Mouse (Mus musculus): ENCODE results near the gene Mif4gd. TPM values are rescaled to one million over a fixed set of nuclear protein-coding genes. Genes with fewer than 3 reads are reported as not detected.

The Mif4gd gene
- polyA plus RNA-seq, 1 experiment from 2014 or later, result 8.8 TPM

DNA sequence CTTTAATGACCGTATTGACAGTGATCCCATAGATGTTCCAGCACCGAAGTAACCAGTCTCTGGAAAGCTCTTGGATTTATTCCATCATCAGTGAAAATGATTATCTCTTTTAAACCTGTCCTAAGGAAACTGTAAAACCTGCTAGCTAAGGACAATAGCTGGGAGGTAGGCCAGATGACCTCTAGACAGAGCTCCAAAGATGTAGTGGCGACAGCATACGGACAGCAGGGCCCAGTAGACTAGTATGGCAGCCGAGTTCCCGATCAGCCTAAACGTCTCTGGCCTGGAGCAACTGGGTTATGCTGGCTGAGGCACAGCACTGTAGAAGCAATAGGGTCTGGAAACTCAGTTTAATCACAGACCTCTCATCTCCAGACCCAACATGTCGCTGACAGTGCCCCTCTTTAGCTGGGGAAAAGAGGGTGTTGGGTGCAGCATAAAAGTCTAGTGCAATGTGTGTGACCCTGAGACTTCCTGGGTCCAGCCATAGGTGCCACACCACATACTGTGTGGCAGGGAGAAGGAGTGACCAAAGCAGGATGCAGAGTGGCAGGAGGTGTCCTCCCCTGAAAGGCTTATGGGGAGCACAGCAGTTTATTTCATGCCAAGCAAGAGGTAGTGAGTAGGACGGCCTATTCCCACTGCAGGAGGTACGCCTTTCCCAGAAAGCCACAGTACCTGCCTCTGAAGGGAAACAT, 28.2 kb downstream of the Mif4gd start:
- ATAC-seq, result no peak
- Histone ChIP-seq H3K27me3 (no peaks in the 10 kb centered on the region), H3K9me3 (no peaks in the 10 kb centered on the region), H3K9ac (replicated peaks) (no peak overlapping the region), H3K27ac (no peak overlapping the region), H3K4me3 (replicated peaks) (no peak overlapping the region), H3K4me1 (replicated peaks) (no peaks in the 10 kb centered on the region), H3K4me2 (replicated peaks) (no peak overlapping the region), H3K36me3 (peaks cover 93% of the 10 kb centered on the region)
- WGBS, result 90% methylated on average over 10 of the region's 10 CpGs

DNA sequence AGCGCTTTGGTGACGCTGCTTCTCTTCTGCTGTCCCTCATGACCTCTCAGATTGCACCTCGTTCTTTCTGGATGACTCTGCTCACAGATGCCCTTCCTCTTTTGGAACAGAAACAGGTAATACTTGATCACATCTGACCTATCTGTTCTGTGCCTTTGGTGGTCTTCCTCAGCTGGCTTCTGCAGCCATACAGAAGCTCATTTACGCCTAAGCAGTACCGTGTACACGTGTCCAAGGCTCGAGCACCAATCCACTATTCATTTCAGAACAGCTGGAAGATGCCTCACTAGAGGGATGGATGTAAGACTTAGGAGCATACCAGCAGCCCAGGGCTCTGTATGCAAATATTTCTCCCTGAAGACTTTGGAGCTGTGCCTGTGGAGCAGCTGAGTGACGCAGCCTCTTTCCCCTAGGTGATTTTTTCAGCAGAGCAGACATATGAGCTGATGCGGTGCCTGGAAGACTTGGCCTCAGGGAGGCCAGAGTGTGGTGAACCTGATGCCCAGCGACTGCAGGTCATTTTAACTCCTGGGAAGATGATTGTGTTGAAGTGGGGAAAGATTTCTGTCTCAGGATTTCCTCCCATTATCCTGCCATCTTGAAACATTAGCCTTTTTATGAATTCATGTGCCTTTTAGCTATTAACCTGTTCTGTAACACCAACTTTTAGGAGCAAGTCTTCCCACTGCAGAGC, 29.7 kb downstream of the Mif4gd start:
- H3K27me3 ChIP-seq, result no peaks in the 10 kb centered on the region
- H3K9me3 ChIP-seq, result no peaks in the 10 kb centered on the region
- H3K4me3 ChIP-seq (replicated peaks), result no peak overlapping the region
- peaks cover 96% of the 10 kb centered on the region for H3K36me3 ChIP-seq
- H3K9ac ChIP-seq (replicated peaks), result no peak overlapping the region
- WGBS, result 85% methylated on average over 10 of the region's 10 CpGs
- H3K27ac ChIP-seq, result no peak overlapping the region
- ATAC-seq, result no peak
- no peak overlapping the region for H3K4me2 ChIP-seq (replicated peaks)
- H3K4me1 ChIP-seq (replicated peaks), result no peaks in the 10 kb centered on the region

DNA sequence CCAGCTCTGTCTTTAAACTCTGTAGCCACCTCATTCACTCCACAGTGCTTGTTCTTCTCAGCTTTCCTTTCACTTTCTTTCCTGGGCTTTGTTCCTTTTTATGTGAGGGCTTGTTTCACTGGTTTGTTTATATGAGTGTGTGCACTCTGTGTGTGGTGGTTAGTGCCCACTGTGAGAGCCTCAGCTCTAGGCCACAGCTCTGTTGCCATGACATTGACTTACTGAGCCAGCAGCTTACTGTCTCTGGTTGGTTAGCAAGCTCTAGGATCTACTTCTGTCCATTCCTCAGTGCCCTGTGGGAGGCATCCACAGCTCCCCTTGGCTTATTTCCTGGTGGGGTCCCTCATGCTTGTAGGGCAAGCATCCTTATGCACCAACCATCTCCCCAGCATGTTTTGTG, 33.7 kb downstream of the Mif4gd start:
- H3K9ac ChIP-seq (replicated peaks), result no peak overlapping the region
- no peak overlapping the region for H3K4me3 ChIP-seq (replicated peaks)
- no peaks in the 10 kb centered on the region for H3K4me1 ChIP-seq (replicated peaks)
- H3K36me3 ChIP-seq, result peaks cover 67% of the 10 kb centered on the region
- no peak for ATAC-seq
- no peak overlapping the region for H3K27ac ChIP-seq
- no peaks in the 10 kb centered on the region for H3K27me3 ChIP-seq
- no peaks in the 10 kb centered on the region for H3K9me3 ChIP-seq
- no peak overlapping the region for H3K4me2 ChIP-seq (replicated peaks)

DNA sequence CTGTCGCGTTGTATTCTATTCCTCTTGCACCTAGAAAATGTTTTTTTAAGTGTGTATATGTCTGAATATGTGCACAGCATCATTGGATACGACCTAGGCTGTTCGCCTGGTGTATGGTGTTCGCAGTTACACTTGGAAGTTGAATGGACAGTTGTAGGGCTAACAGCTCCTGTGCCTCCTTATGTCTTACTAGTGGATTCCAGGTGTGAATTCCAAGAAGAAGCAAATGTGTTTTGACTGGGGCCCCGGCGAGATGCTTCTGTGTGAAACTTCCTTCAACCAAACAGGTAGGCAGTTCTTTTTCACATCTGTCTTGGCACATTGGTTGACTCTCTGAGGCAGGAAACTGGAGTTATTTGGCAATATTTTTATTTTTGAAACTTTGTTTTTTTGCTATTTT, 47.8 kb downstream of the Mif4gd start:
- Histone ChIP-seq H3K9ac (replicated peaks) (peak overlapping the region; percentile 73), H3K4me1 (replicated peaks) (peaks cover 19% of the 10 kb centered on the region), H3K4me2 (replicated peaks) (peak overlapping the region; percentile 79), H3K9me3 (no peaks in the 10 kb centered on the region), H3K27ac (no peak overlapping the region), H3K4me3 (replicated peaks) (peak overlapping the region; percentile 64), H3K36me3 (peaks cover 36% of the 10 kb centered on the region), H3K27me3 (no peaks in the 10 kb centered on the region)
- WGBS, result 22% methylated on average over 7 of the region's 7 CpGs
- ATAC-seq, result no peak

DNA sequence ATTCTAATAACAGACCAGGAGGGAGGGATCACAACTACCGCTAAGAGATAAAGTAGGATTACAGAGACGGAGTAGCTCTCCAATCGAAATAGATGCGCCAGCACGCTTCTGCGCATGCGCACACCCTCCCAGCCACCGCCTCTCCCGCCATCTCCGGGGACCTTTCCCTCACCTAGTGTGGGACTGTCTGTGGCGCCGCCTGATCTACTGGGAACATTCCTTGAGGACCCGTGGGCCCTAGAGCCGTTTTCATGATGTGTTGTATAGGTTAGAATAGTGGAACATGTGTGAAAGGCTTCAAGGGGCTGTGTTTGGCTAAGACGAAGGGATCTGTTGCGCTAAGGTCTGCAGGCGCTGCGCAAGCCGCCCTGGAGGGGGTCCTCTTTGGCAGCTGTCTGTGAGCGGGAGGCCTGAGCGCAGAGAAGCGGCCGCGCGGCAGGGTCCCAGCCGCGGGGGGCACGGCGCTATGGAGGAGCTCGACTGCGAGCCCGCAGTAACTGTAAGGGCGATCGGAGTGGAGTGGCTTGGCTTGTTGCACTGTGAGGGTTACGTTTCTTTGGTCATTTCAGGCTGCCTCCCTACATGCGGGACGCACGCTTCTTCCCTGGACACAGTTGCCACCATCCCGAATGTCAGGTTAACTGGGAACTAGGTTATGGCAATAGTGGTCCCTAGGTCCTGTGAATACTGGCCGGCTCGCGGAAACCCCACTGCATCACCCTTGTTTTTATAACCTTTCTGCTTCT, 48.5 kb downstream of the Mif4gd start, which contains the start of gene Nup85:
Gene Nup85, plus strand, starts transcription at position 371 of the 746 bp plus-strand sequence.
- peaks cover 19% of the 10 kb centered on the region for H3K4me1 ChIP-seq (replicated peaks)
- ATAC-seq, result peak; percentile 96
- H3K27ac ChIP-seq, result peak within 1 kb of the TSS; percentile 79
- H3K36me3 ChIP-seq, result peaks cover 28% of the 10 kb centered on the region
- H3K27me3 ChIP-seq, result no peaks in the 10 kb centered on the region
- under 1% methylated on average over 42 of the region's 42 CpGs for WGBS
- peak within 1 kb of the TSS; percentile 73 for H3K9ac ChIP-seq (replicated peaks)
- peak within 1 kb of the TSS; percentile 64 for H3K4me3 ChIP-seq (replicated peaks)
- no peaks in the 10 kb centered on the region for H3K9me3 ChIP-seq
- H3K4me2 ChIP-seq (replicated peaks), result peak within 1 kb of the TSS; percentile 79

DNA sequence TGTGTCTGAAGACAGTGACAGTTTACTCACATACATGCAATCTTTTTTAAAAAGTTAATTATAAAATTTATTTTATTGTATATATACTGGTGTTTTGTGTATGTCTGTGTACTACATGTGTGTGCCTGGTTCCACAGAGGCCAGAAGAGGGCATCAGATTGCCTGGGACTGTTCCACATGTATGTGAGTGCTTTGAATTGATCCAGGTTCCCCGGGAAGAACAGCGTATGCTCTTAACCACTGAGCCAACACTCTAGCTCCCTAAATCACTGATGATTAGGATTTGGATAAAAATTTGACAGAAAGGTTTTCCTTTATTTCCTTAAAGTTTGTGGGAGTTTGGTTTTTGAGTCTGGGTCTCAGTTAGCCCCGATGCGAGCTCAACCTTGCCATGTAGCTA, 49.4 kb downstream of the Mif4gd start:
- 41% methylated on average over 4 of the region's 4 CpGs for WGBS

More for the DNA sequence above, 49.4 kb downstream of the Mif4gd start:
- Histone ChIP-seq H3K4me1 (replicated peaks) (peaks cover 19% of the 10 kb centered on the region), H3K27ac (peak overlapping the region; percentile 79), H3K27me3 (no peaks in the 10 kb centered on the region), H3K9ac (replicated peaks) (peak overlapping the region; percentile 73; the same call in 1 of the 2 replicates), H3K36me3 (peaks cover 20% of the 10 kb centered on the region), H3K4me3 (replicated peaks) (peak overlapping the region; percentile 64), H3K4me2 (replicated peaks) (peak overlapping the region; percentile 79), H3K9me3 (no peaks in the 10 kb centered on the region)
- no peak for ATAC-seq

Other genes with a start within 250 kb of the Mif4gd start
- gene Hid1, start 245.2 kb downstream of the Mif4gd start, polyA plus RNA-seq (2015; fragmentation: Nextera tagmentation; extraction: Ambion mirVana), result 47.4 and 48.0 TPM in 2 replicates
- 23.0 and 27.1 TPM in 2 replicates for gene Cdr2l, start 231.1 kb downstream of the Mif4gd start, polyA plus RNA-seq (2015; fragmentation: Nextera tagmentation; extraction: Ambion mirVana)
- 226 and 244 TPM in 2 replicates for gene Mrpl58, start 209.2 kb downstream of the Mif4gd start, polyA plus RNA-seq (2015; fragmentation: Nextera tagmentation; extraction: Ambion mirVana)
- gene Atp5h, start 193.0 kb downstream of the Mif4gd start, polyA plus RNA-seq (2015; fragmentation: Nextera tagmentation; extraction: Ambion mirVana), result 948 and 970 TPM in 2 replicates
- 14.6 and 25.3 TPM in 2 replicates for gene Kctd2, start 192.8 kb downstream of the Mif4gd start, polyA plus RNA-seq (2015; fragmentation: Nextera tagmentation; extraction: Ambion mirVana)
- gene Trim80, start 172.4 kb downstream of the Mif4gd start, polyA plus RNA-seq (2015; fragmentation: Nextera tagmentation; extraction: Ambion mirVana), result not detected in 2 replicates
- gene Slc16a5, start 150.5 kb downstream of the Mif4gd start, polyA plus RNA-seq (2015; fragmentation: Nextera tagmentation; extraction: Ambion mirVana), result 0.09 and 0.13 TPM in 2 replicates
- gene Armc7, start 137.3 kb downstream of the Mif4gd start, polyA plus RNA-seq (2015; fragmentation: Nextera tagmentation; extraction: Ambion mirVana), result 17.4 and 17.8 TPM in 2 replicates
- 90.2 and 96.5 TPM in 2 replicates for gene Nt5c, start 121.1 kb downstream of the Mif4gd start, polyA plus RNA-seq (2015; fragmentation: Nextera tagmentation; extraction: Ambion mirVana)
- 1,462 and 1,532 TPM in 2 replicates for gene Jpt1, start 98.6 kb downstream of the Mif4gd start, polyA plus RNA-seq (2015; fragmentation: Nextera tagmentation; extraction: Ambion mirVana)
- 1,358 and 1,460 TPM in 2 replicates for gene Sumo2, start 76.7 kb downstream of the Mif4gd start, polyA plus RNA-seq (2015; fragmentation: Nextera tagmentation; extraction: Ambion mirVana)
- 130 TPM in 2 replicates for gene Nup85, start 48.5 kb downstream of the Mif4gd start, polyA plus RNA-seq (2015; fragmentation: Nextera tagmentation; extraction: Ambion mirVana)
- gene Mrps7, start 9.0 kb downstream of the Mif4gd start, polyA plus RNA-seq (2015; fragmentation: Nextera tagmentation; extraction: Ambion mirVana), result 77.6 and 78.8 TPM in 2 replicates
- 31.8 and 38.1 TPM in 2 replicates for gene Gga3, start 8.9 kb downstream of the Mif4gd start, polyA plus RNA-seq (2015; fragmentation: Nextera tagmentation; extraction: Ambion mirVana)
- gene Slc25a19, start 15.3 kb upstream of the Mif4gd start, polyA plus RNA-seq (2015; fragmentation: Nextera tagmentation; extraction: Ambion mirVana), result 32.6 and 35.4 TPM in 2 replicates
- 165 and 176 TPM in 2 replicates for gene Grb2, start 95.6 kb upstream of the Mif4gd start, polyA plus RNA-seq (2015; fragmentation: Nextera tagmentation; extraction: Ambion mirVana)
- 29.9 and 31.0 TPM in 2 replicates for gene Tmem94, start 152.5 kb upstream of the Mif4gd start, polyA plus RNA-seq (2015; fragmentation: Nextera tagmentation; extraction: Ambion mirVana)
- 10.3 and 12.3 TPM in 2 replicates for gene Caskin2, start 200.7 kb upstream of the Mif4gd start, polyA plus RNA-seq (2015; fragmentation: Nextera tagmentation; extraction: Ambion mirVana)
- 24.8 and 25.8 TPM in 2 replicates for gene Tsen54, start 201.8 kb upstream of the Mif4gd start, polyA plus RNA-seq (2015; fragmentation: Nextera tagmentation; extraction: Ambion mirVana)
- gene Llgl2, start 211.1 kb upstream of the Mif4gd start, polyA plus RNA-seq (2015; fragmentation: Nextera tagmentation; extraction: Ambion mirVana), result 0.66 and 0.76 TPM in 2 replicates
- gene Myo15b, start 245.4 kb upstream of the Mif4gd start, polyA plus RNA-seq (2015; fragmentation: Nextera tagmentation; extraction: Ambion mirVana), result 0.08 and 0.27 TPM in 2 replicates